Mouse (Mus musculus) thymus, postnatal 36 days (tissue): Measurements from ENCODE around the gene Rcl1.

Experiments
- DNase-seq, 2 experiments: peaks; one replicate each; pipeline ENCODE4 v3.0.0; 2022; ENCODE audit warnings: mixed read lengths in 2 of 2

The Rcl1 gene

DNA sequence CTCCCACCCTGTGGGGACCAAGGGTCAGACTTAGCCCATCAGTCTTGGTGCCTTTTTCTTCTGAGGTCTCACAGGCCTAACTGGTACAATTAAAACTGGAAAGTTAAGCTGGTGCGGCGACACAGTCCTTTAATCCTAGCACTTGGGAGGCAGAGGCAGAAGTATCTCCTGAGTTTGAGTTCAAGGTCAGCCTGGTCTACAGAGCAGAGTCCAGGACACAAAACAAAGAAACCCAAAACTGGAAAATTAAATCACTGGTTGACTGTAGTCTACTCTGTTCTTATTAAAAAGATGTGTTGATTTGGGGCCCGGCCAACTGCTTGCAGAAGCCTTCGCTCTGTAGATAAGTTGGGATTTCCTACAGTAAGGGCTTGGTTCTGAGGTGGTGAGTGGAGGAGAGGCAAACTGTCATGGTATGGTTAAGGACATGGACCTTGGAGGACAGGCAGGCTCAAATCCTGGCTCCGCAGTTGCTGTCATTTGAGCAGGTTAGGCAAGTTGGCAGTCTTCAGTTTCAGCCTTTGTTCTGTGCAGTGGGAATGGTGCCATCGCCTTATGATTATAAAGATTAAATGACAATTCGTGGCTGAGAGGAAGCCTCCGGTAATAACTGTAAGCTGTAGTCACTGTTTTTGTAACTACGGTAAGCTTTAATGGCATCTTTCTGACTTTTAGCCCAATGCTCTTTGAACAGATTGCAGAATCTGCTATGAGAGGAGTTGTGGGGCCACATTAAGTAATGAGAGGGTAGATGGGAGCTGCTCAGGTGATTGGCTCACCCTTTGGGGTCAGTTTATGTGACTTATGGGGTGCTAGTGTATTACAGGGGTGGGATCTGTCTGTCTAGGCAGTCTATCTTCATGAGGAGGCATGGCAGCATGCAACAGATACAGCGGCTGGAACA, 12.8 kb downstream of the Rcl1 start:
- DNase-seq: no peak

DNA sequence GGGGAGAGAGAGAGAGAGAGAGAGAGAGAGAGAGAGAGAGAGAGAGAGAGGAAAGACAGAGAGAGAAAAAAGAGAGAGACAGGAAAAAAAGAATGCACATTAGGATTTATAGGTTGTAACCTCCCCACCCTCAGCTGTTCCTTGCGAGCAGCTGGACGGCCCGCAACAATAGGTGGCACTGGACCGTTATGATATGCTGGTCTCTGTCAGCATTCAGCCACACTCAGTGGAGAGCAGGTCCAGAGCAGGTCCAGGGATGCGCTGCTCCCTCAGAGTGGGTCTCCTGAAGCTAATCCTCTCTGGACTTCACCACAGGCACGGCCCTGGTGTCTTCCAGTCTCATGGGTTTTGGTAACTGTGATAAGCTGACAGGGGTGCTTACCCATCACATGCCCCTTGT, 15.6 kb downstream of the Rcl1 start:
- no peak for DNase-seq

DNA sequence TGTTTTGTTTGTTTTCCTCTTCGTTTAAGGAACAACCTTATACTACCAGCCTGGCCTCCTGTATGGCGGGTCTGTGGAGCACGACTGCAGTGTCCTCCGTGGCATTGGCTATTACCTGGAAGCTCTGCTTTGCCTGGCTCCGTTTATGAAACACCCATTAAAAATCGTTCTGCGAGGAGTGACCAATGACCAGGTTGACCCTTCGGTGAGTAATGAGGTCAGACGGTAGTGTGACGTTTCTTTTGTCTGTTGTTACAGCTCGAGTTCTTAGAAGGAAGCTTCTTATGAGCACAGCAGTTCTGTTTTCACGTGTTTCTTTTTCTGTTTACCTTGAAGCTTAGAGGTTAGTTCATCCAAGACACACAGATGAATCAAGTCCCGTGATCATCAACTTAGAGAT, 17.0 kb downstream of the Rcl1 start:
- DNase-seq: no peak

DNA sequence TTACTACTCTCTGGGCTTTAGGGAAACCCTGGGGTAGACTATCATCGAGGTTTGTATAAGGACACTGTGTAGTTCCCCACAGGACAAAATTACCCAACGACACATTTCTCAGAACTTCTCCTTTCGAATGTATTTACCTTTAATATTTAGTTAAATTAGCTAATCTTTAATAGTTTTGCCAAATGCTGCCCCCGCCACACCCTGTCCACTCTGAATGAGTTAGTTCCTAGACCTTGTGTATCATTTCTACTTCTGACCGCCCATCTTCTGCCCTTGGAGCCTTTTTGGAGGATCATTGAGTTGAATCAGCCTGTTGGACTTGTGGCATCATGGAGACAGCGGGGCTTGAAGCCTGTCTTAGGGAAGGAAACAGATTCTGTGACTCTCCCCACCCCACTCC, 19.1 kb downstream of the Rcl1 start:
- DNase-seq: no peak

DNA sequence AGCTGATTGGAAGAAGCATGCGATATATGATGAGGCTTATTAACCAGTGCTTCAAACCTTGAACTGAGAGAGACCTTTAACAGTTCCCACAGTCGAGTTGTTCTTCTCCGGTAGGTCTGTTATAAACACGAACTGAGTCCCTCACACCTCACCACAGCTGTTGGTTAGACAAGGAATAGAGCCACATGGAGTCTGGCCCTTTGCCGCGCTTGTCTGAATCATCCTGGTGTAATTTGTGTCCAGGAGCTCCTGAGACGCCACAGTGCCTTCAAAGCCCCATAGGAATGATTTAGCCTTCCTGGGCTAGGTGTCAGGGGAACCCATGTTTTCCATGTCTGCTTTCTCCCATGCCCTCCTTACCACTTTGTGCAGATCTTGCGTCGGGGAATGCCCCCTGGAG, 20.2 kb downstream of the Rcl1 start:
- no peak for DNase-seq

DNA sequence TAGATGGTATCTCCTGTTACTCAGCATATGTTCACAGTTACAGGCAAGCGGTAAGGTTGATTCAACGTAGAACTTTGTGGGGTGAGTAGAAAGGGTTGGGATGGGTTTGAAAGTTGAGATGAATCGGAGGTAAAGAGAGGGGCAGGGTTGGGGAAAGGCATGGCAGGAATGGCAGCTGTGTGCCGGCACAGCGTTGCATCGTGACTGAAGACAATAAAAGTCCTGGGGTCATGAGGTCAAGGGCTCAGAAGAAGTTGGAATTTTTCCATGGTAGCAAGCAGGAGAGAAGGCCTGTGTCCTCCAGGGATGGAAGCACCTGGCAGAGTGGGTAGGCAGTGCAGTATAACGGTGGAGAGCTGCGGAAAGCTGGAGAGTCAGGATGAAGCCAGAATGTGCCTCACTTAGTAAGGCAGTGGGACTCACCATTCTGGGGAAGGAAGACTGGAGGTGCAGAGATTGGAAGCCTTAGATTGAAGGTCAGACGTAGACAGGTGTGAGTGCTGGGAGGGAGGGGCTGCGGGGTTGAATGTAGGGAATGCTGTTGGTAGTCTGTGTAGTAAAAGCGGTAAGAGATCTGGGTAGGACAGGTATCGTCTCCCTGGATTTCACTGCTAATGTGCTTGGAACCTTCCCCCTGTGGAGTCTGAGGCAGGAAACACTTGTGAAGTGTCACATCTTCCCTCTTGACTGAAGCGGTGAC, 23.9 kb downstream of the Rcl1 start:
- DNase-seq: no peak

DNA sequence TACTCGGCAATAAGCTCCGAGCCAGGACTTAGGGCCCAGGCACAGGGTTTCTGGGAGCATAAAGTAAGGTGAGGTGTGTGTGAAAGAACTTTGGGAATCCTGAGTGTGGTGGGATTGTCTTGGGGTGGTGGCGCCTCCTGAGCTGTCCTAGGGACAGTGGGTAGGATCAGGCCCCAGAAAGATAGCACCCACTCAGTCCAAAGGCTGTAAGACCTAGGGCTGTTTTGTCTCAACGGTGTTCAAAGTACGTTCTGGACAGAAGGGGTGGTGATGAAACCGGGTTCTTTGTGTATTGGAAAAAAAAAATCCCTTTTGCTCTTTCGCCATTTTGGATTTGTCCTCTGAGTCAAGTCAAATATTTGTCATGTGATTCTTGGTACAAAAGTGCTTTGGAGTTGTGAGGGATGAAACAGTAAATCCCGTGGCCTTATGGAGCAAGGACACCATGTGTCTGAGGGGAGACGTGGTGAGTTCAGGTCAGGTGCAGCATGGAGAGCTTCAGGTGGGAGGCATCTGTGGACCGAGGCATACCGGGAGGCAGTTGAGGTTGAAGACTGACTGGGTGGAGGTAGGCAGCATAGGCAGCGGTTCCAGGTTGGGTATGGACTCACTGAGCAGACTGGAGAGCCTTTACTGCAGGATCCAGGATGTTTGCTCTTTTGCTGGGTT, 25.3 kb downstream of the Rcl1 start:
- DNase-seq: no peak

DNA sequence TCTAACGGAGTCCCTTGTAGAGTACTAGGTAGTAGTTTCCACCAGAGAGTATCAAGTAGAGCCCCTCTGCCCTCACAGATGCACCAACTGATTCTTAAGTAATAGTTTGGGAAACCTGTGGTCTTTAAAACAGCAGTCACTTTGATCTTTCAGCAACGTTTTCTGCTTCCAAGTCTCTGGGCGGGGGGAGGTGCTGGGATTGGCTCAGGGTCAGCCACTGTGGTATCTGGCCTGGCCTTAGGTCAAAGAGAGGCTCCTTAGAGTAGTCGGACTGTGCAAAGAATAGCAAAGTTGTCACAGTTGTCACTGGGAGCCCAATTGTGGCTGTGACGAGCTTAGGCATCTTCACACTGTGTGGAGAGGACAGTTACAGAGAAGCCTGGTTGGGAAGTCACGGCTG, 26.2 kb downstream of the Rcl1 start:
- no peak for DNase-seq

DNA sequence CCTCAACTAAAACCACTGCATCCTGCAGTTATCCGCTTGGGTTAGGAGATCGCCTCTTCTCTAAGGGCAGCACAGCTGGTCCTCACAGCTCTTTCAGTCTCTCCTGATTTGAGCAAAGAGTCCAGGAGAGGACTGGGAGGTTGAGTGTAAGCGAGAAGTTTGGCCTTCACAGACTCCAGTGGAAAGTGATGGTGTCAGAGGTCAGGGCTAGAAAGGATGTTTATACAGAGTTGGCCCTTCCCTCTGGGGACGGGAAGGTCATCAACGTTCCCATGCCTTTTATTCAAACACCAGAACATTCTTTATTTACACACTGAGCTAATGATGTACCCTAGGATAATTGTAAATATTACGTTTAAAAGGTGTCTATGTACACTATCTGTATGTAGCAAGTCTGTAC, 27.0 kb downstream of the Rcl1 start:
- no peak for DNase-seq

DNA sequence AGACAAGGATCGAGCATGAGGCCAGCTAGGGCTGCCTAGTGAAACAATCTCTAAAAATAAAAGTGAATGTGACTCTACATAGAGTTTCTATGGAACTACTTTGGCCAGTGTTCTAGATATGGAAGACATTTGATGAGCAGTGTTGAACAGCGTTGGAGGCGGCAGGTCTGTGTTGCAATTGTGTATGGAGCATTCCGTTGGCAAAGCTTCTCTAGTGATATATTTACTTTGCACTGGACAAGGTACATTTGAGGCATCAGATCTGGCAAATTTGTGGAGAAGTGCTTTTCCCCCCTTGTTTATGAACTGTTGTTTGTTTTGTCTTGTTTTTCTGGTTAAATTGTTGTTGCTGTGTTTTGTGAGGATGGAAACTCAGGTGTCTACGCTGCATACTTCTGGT, 28.4 kb downstream of the Rcl1 start:
- DNase-seq: no peak

DNA sequence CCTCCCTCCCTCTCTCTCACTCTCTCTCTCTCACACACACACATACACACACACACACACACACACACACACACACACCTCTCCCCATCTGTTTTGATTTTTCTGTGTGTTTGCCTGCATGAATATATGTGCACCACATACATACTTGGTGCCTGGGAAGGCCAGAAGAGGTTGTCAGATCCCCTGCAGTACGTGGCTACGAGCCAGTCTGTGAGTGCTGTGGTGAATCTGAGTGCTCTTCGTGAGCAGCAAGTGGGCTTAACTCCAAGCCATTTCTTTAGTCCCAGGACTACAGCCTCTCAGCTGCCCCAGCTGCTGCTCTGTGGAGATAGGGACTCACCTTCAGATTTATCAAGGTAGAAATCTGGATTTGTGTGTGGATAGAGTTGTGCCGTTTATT, 30.0 kb downstream of the Rcl1 start:
- DNase-seq: no peak

DNA sequence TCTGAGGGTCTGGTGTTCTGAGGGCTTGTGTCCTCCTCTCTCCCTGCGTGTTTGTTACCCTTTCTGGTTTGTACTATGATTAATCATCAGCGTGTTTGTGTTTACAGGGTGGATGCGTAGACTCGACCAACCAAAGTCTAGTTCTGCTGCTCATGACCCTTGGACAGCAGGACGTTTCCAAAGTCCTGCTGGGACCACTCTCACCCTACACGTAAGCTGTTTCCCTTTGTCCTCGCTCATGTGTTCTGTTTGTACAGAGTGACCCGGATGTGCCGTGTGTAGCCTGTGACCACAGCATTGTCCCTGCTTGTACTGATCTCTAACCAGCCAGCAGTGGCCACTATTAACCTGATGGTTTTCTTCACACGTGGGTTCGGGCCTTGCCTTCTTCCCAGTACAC, 33.1 kb downstream of the Rcl1 start:
- DNase-seq: no peak

DNA sequence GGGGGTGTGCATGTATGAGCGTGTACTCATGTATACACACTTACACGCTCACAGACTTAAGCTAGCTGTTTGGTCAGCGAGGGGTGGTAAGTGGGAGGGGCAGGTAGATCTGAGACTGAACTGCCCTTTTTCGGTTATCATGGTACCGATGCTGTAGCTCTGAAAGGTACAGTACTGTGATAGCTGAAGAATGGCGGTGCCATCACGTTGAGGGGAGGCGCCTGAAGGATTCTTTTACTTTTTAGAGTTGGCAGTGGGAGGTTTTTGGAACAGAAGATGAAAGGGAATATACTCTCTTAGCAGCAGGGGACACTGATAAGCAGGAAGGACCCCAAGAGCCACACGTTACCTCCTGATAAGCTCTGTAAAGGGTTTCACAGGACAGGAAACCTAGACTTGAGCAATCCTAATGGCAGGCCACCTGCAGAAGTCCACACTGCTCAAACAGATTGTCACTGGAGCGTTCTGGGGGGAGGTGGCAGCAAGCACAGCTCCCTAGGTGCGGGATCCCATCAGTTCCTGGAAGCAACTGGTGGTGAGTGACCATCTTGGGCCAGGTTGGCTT, 34.1 kb downstream of the Rcl1 start:
- DNase-seq: no peak

DNA sequence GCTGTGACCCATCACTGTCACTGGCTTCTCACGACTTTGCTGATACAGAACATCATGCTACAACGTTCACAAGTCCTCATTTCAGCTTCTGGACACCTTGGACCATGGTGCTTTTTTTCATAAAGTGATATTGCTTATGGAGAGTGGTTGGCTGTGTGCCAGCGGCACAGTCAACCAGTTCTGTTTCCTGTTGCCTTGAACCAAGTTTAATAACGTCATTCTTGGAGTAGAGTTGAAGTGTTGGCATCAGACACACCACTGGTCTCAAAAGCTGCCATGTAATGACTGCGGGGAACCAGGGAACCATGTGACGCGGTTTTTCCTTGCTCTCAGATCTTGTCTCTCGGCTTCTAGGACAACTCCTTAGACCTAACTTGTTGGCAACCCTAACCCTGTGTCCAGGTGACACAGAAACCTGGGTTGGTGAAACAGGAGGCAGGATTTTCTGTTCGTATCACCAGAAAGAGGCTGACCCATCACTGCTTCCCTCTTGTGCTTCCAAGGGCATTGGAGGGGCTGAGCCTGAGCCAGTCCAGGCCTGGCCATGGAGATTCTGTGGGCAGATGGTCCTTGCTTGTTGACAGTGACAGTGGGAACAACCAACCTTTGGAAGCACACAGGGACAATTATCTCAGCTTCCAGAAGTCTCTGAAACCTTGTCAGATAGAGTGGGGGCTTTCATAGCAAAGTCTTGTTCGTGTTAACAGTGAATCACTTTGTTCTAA, 37.5 kb downstream of the Rcl1 start:
- DNase-seq: no peak

DNA sequence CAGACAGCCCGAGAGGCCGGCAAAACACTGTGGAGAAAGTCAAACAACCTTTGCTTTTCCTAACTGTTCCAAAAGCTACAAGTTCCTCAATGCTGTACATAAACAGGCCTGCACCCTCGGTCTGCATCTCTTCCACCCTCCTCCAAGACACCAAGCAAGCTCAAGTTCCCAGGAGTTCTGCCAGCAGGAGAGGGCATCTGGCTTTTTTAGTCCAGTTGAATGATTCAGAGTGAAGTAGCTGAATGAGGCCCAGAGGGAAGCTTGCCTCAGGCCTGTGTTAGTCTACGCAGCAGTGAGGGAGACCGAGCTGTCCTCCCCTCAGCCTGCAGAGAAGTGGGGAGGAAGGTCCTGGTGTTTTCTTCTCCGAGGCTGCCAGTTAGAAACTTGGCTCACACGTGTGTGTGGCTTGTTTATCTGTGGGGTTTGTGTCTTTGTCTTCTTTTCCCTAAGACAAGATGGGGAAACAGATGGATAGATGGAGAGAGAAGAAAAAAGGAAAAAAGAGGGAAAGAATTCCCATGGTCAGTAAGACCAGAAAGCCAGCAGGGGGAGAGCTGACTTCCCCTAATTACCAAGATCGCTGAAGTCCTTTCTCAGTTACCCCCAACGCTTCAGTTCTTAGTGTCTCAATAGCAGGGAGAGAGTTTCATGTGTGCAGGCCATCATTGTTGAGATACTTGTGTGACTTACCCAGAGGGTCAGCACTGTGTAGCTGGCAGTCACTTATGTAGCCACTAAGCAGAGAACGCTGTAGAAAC, 38.7 kb downstream of the Rcl1 start:
- no peak for DNase-seq

DNA sequence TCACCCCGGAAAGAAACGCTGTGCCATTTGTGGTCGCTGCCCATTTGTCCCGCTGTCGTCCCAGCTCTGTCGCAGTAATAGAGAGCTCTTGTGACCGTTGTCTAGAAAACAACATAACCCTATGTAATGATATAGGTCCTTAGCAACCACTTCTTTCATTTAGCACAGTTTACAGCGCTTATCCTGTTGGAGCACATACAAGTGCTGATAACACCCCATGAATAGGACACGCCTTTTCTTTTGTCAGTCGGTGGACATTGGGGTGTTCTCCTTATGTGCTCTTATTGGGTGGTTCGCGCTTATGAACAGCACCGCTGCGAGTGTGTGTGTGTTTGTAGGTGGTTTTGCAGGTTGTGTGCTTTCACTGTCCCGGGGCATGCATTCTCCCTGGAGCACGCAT, 39.8 kb downstream of the Rcl1 start:
- no peak for DNase-seq

DNA sequence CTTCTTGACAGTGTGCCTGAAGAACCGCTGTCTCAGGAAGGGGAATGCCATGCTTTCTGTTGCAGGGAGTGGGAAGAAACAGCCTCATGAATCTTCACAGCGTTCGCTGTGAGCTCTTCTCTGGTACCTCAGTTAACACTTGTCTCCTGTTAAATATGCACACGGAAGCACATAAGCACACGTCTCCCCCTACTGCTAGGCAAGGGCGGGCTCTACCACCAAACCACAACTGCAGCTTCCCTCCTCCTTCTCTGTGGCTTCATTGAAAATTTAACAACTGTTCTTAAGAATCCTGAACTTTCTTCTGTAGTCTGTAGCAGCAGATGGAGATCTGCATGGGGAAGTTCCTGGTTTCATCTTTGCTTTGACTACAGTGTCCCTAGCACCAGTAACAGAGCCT, 41.1 kb downstream of the Rcl1 start:
- peak; percentile 36 to 52 for DNase-seq

DNA sequence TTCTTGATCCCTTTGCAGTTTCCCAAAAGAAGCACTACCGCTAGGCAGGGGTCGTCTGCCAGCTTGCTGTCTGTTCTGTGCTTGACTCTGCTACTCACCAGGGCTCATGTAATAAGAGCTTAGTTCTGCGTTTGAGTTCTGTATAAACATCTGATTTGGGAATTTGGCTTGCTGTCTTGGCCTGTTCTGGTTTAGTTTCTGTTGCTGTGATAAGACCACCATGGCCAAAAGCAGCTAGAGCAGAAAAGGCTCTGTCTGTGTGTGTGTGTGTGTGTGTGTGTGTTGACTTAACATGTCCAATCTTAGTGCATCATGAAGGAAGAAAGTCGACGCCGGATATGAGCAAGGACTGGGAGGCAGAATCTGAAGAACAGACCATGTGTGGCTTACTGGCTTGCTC, 44.2 kb downstream of the Rcl1 start:
- DNase-seq: no peak

DNA sequence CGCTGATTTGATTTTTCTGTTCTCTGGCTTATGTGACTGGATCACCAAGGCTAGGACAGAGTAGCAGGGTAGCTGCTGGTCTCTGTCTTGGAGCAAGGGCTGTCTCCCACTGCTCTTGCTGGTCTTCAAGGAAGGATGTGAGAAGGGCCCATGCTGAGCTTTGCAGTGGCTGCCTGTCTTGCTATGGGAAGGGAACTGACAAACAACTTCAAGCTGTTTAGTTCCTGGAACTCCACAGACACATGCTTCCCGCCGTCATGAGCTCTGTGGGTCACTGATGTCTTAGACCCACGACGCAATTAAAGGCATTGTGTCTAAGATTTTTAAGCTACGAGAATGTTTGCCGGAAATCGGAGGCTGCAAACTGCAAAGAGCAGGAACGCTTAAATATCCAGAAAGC, 45.6 kb downstream of the Rcl1 start:
- DNase-seq: no peak

DNA sequence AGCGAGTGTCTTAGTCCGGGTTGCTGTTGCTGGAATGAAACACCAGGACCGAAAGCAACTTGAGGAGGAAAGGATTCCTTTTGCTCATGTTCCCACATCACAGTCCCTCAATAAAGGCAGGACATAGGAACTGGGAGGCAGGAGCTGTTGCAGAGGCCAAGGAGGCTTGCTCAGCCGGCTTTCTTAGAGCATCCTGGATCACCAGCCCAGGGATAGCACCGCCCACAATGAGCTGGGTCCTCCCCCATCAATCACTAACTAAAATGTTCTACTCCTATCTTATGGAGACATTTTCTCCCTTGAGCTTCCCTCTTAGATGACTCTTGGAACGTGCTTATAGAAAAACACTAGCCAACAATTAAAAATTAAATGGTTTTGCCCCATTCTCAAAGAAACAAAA, 48.4 kb downstream of the Rcl1 start:
- no peak for DNase-seq

DNA sequence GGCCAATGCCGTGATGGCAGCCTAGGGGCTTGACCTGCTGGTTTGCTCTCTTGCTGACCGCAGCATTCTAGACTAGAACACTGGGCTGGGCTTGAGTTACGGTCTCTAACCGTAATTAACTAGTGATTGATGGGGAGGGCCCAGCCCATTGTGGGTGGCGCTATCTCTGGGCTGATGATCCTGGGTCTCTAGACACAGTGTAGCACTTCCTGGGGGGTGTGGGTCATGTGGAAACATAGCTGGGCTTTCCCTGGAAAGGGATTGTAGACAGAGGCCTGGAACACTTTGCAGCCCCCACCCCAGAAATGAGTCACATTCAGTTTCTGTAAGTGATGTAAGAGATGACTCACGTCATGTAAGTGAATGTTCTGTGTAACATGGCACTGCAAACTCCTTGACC, 48.9 kb downstream of the Rcl1 start:
- DNase-seq: no peak

DNA sequence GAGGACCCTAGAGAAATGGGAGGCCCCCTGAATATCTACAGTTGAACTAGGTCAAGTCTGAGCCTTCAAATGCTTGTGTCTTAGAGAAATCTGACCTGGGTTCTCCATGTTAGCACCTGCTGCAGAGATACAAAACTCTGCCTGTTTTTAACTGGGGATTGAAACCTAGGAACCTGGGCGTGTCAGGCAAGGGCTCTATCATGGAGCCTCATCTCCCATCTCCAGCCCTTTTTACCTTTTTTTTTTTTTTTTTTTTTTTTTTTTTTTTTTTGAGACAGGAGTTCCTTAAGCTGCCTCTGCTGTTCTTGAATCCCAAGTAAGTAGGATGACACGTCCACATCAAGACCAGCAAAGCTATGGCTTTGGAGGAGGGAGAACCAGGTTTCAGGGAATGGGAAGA, 50.3 kb downstream of the Rcl1 start:
- no peak for DNase-seq
